Mouse (Mus musculus) spleen, postnatal 10 days (tissue): ENCODE measurements at regions not wholly inside any gene's neighbourhood (a gene's known extent, or its start where the extent isn't known, plus 50 kb on each side); places are given as distances from the start of the nearest gene placed in this dataset.
"Not testable (repeated sequence)": the region's sequence is repeated elsewhere in the genome, so short reads cannot be mapped to it uniquely, and the experiment has no call there.

Experiments used
- DNase-seq, 2 experiments: peaks; one replicate each; pipeline ENCODE4 v3.0.0; 2021 to 2022; ENCODE audit warnings: low spot score in 2 of 2

GRCm38 (mm10) chr17:49278973-49279727 lies 149.0 kb upstream of the Mocs1 start:
- DNase-seq = no peak

GRCm38 (mm10) chr17:49281344-49281743 lies 146.8 kb upstream of the Mocs1 start:
- no peak for DNase-seq

GRCm38 (mm10) chr17:49282498-49282897 lies 145.7 kb upstream of the Mocs1 start:
- peak in 1 of 2 experiments; percentile 22 for DNase-seq

- no peak for DNase-seq
These were observed 144.7 kb upstream of the Mocs1 start for GRCm38 (mm10) chr17:49283491-49283890.

GRCm38 (mm10) chr17:49291636-49292035 lies 136.5 kb upstream of the Mocs1 start:
- DNase-seq = no peak

GRCm38 (mm10) chr17:49304461-49304860 lies 123.7 kb upstream of the Mocs1 start:
- DNase-seq = no peak

GRCm38 (mm10) chr17:49305116-49305515 lies 123.0 kb upstream of the Mocs1 start:
- DNase-seq = no peak

- no peak for DNase-seq
These were observed 119.1 kb upstream of the Mocs1 start for GRCm38 (mm10) chr17:49309079-49309478.

- no peak for DNase-seq
These were observed 114.0 kb upstream of the Mocs1 start for GRCm38 (mm10) chr17:49314196-49314595.

GRCm38 (mm10) chr17:49327524-49327923 lies 100.6 kb upstream of the Mocs1 start:
- no peak for DNase-seq

GRCm38 (mm10) chr17:49335318-49335717 lies 92.8 kb upstream of the Mocs1 start:
- no peak for DNase-seq

GRCm38 (mm10) chr17:49337881-49338280 lies 90.3 kb upstream of the Mocs1 start:
- DNase-seq = no peak

- DNase-seq = no peak
These were observed 85.5 kb upstream of the Mocs1 start for GRCm38 (mm10) chr17:49342636-49343035.

GRCm38 (mm10) chr17:49346701-49347100 lies 81.5 kb upstream of the Mocs1 start:
- DNase-seq = no peak

GRCm38 (mm10) chr17:49349328-49349727 lies 78.8 kb upstream of the Mocs1 start:
- DNase-seq = no peak

- DNase-seq = no peak
These were observed 69.0 kb upstream of the Mocs1 start for GRCm38 (mm10) chr17:49359212-49359611.

GRCm38 (mm10) chr17:49360251-49360650 lies 67.9 kb upstream of the Mocs1 start:
- DNase-seq = not testable (repeated sequence)

- DNase-seq = no peak
These were observed 60.4 kb upstream of the Mocs1 start for GRCm38 (mm10) chr17:49367791-49368190.

- DNase-seq = no peak
These were observed 59.5 kb upstream of the Mocs1 start for GRCm38 (mm10) chr17:49368476-49369269.

- DNase-seq = no peak
These were observed 50.5 kb upstream of the Mocs1 start for GRCm38 (mm10) chr17:49377626-49378025.
